Mouse (Mus musculus) olfactory bulb, adult 2 months (tissue): ENCODE results near the gene Ltf.

ENCODE experiments used
- CTCF ChIP-seq: fragments of 200-500 bp; IDR thresholded peaks from 2 replicates; pipeline ENCODE4 v1.5.1; 2012; ENCODE audit warnings: low read depth, mild to moderate bottlenecking, low read length, moderate library complexity; ENCODE audit not compliant: insufficient read depth
- POLR2A ChIP-seq: fragments of 200-500 bp; IDR thresholded peaks from 2 replicates; pipeline ENCODE4 v1.6.1; 2012; ENCODE audit warnings: mild to moderate bottlenecking, low read depth, low read length, moderate library complexity; ENCODE audit not compliant: insufficient read depth

DNA sequence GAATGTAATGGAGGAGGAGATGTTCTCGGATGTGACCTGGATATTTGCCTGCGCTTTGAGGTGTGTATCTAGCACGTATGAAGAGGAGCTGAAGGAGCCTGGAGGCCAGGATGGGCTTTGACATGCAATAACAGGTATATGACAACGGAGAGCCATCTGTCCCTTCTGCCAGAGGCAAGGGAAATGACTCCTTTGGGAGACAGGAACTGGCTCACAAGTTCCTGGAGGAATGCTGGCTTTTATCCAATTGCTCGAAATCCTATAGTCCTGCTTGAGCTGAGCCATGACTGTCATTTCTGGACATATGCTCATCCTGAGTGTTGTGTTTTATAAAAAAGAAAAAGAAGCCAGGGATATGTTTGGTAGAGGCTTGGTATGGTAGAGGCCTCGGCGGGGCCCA, 69.8 kb downstream of the Ltf start:
- no peak for TF ChIP-seq POLR2A
- TF ChIP-seq CTCF: no peak
